Mouse (Mus musculus): ENCODE measurements at regions not wholly inside any gene's neighbourhood (a gene's known extent, or its start where the extent isn't known, plus 50 kb on each side); places are given as distances from the start of the nearest gene placed in this dataset.

- no peak for DNase-seq (ENCODE audit: low read depth in 1 of 2, low spot score in 2 of 2)
These were observed 712.7 kb downstream of the Gm826 start for GRCm38 (mm10) chr2:159621261-159621660.

DNA sequence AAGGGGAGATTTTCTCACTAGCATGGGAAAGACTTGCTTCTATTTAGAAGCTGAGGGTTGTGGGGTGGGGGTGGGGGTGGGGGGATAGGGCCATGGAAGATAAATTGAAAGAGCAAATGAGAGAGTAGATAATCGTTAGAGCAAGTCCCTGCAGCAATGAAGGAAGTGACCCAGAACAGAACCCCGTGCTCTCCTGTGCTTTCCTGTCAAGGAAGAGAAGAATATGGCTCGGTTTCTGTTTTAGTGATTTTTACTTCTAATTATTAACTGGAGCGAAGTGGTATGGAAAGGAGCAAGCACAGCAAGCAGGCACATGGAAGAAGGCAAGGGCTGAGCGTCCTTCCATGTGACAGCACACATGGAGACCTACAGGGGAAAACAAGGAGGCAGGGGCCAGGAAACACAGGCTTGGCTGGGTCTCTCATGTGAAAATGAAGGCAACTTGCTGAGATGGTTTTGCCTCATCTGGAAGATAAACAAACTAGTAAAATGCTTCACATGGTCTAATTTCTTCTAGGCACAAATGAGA lies 711.8 kb downstream of the Gm826 start:
- no peak for DNase-seq (ENCODE audit: low read depth in 1 of 2, low spot score in 2 of 2)

DNA sequence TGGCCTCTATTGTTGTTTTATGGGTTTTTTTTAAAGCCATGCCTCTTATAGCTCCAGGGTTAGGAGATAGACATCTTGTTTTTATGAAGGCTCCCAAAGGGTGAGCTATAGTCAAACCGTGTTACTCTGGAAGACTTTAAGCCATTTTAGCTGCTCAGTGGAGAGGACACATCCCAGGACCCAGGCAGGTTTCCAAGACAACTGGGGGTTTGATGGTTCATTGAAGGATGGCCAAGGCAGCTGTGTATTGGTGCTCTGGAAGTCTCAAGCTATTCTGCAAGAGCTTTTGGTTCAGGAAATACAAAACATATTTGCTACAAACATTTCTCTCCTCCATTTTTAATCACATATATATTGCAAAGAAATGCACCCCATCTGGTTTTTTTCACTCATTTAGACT lies 708.7 kb downstream of the Gm826 start:
- no peak for DNase-seq (ENCODE audit: low read depth in 1 of 2, low spot score in 2 of 2)

- no peak for DNase-seq (ENCODE audit: low read depth in 1 of 2, low spot score in 2 of 2)
These were observed 688.1 kb downstream of the Gm826 start for GRCm38 (mm10) chr2:159645861-159646260.

DNA sequence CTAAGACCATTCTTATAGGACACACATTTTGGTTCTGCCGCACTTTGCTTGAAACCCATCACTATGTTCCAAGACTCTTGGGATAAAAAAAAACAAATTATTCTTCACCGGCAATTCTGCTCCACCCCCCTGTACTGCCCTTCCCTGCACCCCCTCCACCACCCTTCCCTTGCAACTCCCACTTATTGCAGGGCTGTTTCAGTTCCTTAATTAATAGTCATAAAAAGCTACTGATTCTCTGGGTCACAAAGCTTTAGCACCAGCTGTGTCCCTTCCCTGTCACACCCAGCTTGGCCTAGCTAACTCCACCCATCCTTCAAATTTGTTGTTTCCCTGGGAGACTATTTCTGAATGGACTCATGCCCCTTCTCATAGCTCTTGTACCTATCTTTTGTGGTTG lies 687.4 kb downstream of the Gm826 start:
- no peak for DNase-seq (ENCODE audit: low read depth in 1 of 2, low spot score in 2 of 2)

- DNase-seq (ENCODE audit: low read depth in 1 of 2, low spot score in 2 of 2): no peak
These were observed 681.7 kb downstream of the Gm826 start for GRCm38 (mm10) chr2:159652243-159652642.

- DNase-seq (ENCODE audit: low read depth in 1 of 2, low spot score in 2 of 2): no peak
These were observed 657.1 kb downstream of the Gm826 start for GRCm38 (mm10) chr2:159676845-159677244.

DNA sequence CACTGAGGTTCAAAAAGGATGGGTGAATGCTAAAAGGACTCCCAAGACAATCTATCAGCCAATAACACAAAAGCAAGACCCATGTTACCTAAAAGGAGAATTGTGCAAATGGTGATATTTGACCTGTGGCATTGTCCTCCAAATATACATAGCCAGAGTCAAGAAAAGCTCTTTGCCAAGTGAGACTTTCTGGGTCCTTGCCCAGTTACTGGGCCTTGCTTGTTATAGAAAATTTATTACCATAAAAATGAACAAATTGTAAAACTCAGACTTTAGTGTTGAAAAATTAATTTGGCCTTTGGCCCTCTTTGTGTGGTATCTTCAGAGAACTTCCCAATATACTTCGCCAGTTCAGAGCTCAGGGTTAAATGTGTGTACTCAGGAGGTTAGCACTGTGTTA lies 653.3 kb downstream of the Gm826 start:
- DNase-seq (ENCODE audit: low read depth in 1 of 2, low spot score in 2 of 2): no peak

DNA sequence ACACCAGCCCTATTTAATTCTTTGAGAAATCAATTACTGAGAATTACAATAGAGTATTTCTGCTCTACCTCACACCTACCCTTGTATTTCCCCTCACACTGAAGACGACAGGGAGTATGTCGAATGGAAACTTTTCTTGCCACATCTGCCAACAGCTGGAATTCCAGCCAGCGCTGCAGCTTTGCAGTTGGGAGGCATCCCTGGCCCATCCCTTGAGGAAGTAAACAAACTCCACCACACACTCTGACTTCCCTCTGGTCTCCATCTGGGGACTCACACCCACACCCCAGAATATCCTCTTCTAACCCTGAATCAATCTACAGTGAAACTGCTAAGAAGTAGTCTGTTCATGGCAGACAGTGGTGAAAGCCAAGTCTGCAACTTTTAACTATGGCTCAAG lies 630.9 kb downstream of the Gm826 start:
- no peak for DNase-seq (ENCODE audit: low read depth in 1 of 2, low spot score in 2 of 2)

DNA sequence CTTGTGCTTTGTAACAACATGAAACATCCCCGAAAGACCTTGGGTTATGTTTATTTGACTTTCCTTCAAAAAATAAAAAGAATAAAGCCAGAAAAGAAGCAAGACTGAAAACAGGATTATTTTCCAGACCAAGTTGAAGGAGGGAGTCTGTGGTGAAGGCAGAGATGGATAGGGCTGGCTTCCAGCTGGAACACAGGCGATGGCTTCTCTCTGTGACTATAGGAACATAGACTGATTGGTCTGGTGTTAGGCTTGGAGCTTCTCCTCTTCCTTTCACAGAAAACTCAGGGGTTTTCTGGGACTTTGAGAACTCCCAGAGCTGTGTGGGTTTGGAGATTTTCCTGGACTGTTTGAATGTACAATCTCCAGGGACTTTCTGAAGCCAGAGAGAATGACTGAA lies 625.8 kb downstream of the Gm826 start:
- DNase-seq (ENCODE audit: low read depth in 1 of 2, low spot score in 2 of 2): no peak

DNA sequence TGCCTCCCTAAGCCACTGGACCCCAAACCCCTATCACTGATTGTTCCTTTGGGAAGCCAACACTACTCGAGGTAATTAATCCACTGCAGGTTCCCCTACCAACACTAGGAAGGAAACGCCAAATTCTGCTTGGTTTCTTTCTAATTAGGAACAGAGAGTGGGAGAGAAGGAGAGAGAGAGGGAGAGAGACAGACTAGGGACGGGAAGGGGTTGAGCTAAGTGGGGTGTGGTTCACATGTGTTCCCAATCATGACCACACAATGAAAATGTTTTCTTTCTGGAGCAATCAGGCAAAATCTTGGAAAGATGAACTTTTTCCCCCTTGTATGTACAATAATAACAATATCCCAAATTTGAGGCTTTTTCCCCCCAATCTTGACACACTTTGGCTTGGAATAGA lies 619.3 kb downstream of the Gm826 start:
- DNase-seq (ENCODE audit: low read depth in 1 of 2, low spot score in 2 of 2): no peak

DNA sequence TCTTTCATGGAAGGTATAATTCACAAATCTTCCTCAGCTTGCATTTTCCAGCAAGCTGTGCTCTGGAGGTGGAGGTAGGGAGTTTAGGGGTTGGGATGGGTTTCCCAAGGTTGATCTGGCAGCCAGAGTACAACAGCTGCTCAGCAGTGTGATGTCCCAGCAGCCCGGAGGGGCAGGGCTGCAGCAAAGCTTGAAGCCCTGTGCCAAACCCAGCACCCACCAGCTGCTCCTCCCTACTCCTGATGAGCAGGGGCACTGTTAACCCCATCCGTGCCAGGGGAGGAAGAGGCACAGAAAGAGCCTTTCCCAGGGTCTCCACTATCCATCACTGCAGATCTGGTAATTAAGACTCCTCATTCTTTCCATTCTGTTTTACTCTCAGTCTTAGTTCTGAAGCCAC lies 615.2 kb downstream of the Gm826 start:
- no peak for DNase-seq (ENCODE audit: low read depth in 1 of 2, low spot score in 2 of 2)

DNA sequence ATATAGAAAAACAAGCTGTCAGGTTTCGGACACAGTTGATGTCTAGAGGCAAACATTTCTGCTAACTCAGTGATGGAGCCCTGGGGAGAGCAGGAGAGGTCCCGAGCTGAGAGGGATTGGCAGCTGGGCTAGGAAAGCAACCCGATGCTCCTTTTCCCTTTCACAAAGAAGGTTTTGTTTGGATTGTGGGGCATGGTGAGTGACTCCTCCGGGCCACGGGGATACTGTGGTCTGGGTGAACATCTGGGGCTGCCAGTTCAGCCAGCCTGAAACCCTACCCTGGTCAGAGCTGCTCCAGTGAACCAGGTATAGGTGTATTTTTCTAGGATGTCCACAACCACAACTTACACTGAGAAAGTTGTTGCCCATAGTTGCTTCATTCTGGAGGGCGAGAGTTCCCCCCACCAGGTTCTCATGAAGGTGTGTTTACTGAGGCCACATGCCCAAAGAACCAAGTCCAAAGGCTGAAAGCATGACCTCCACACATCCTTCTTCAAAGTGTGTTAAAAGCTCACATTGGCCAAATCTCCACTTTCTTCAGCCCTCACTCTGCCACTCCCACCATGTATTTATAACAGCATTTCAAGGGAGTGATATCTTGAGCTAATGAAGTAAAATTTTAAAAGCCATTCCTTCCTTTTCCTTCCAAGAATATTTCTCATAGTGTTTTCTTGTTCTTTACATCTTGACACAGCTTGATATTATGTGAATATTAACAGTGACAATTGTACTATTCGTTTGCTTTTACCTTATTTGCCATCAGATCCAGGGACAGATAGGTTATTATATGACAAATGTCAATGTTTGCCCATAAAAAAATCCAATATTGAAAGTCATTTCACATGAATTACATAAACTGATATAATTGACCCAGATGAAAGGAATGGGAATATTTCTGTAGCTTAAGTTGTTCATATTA lies 608.5 kb downstream of the Gm826 start:
- DNase-seq (ENCODE audit: low read depth in 1 of 2, low spot score in 2 of 2): no peak

GRCm38 (mm10) chr2:159729301-159729700 lies 604.7 kb downstream of the Gm826 start:
- no peak for DNase-seq (ENCODE audit: low read depth in 1 of 2, low spot score in 2 of 2)

DNA sequence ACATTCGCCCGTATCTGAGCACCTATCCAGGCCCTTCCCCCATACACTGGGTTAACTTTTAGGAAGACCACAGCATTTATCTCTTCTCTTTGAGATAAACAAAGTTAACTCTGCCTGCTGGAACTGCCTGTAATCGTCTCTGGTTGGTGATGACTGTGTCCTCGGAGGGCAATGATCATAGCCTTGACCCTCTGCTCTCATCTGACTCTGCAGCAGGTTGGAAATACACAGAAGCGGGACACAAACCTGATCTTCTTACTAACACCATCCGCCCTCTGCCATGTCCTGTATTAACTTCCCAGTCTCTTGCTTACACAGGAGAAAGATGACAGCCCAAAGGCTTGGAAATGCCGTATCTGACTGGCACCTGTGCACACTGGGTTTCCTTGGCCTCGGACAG lies 603.7 kb downstream of the Gm826 start:
- DNase-seq (ENCODE audit: low read depth in 1 of 2, low spot score in 2 of 2): no peak

- no peak for DNase-seq (ENCODE audit: low read depth in 1 of 2, low spot score in 2 of 2)
These were observed 602.7 kb downstream of the Gm826 start for GRCm38 (mm10) chr2:159731305-159731704.

GRCm38 (mm10) chr2:159732413-159732812 lies 601.5 kb downstream of the Gm826 start:
- no peak for DNase-seq (ENCODE audit: low read depth in 1 of 2, low spot score in 2 of 2)

DNA sequence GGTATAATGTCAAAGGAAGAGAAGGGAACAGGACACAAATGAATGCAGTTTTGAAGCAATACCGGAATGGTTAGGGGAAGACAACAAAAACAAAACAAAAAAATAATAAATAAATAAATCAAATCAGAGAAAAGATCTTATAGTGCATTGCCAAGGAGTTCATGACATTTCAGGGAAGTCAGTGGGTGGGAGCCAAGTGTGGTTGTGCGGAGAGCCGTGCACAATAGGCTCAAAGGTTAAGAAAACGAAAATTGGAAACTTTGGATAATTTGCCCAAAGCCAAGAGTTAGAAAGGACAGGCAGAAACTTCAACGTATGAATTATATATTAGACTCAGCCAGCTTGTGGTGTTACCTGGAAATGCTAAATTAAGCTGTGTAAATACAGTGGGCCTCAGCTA lies 599.4 kb downstream of the Gm826 start:
- DNase-seq (ENCODE audit: low read depth in 1 of 2, low spot score in 2 of 2): no peak

GRCm38 (mm10) chr2:159755541-159756011 lies 578.4 kb downstream of the Gm826 start:
- no peak for DNase-seq (ENCODE audit: low read depth in 1 of 2, low spot score in 2 of 2)

DNA sequence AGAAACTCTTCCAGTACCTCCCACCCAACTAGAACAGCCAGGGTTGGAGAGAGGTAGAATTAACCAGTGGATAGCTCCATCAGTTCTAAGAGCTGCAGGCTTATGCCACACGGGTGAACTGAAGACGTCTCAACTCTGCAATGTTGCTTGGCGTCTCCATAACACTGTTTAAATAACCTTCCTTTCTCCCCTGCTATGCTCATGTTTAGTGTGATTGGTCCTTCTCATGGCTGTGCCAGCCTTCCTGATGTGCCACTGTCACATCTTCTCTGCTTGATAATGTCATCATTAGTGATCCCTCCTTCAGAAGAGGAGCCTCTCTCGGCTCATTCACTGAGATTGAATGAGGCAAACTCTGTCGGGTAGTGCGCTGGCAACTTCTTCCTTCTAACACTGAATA lies 573.2 kb downstream of the Gm826 start:
- no peak for DNase-seq (ENCODE audit: low read depth in 1 of 2, low spot score in 2 of 2)

GRCm38 (mm10) chr2:159763115-159763514 lies 570.8 kb downstream of the Gm826 start:
- DNase-seq (ENCODE audit: low read depth in 1 of 2, low spot score in 2 of 2): no peak
